In the genomic region with DNA sequence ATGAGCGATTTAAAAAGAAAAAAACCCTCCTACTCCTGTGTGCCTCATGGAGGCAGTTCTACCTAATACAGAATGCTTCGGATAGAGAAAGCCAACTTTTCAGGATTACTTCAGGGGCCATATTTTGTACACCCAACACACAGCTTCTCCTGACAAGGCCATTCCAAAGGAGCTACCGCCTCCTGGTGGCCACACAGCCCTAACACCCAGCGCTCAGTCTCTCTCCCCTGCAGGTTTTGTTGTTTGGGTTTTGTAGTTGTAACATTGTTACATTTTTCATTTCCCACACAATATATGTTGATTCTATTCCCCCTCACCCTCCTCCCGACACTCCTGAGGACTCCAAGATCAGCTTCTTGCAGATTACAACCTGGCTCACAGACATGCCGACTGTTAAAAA, we compare ENCODE assay signal across 10 mouse cellular contexts. TPM values are rescaled to one million over a fixed set of nuclear protein-coding genes. Genes with fewer than 3 reads are reported as not detected.
A peak's percentile ranks its signal among the peaks of the same experiment; 100 is the strongest.
DNase-seq lines count a peak whose midpoint lies in the region; ATAC-seq and TF ChIP-seq lines count a peak whose summit lies in the region.
"Had no signal": no experiment of that assay in that cellular context is flagged by ENCODE, and none has a peak within 500 bp of the region (broad histone marks: within the 10 kb centered on the region; RNA-seq: fewer than 3 reads in every experiment).

No protein-coding gene starts in this region.

- DNase-seq in CD4-positive, CD25-positive, alpha-beta regulatory T cell, adult 2 months (ENCODE audit: low read depth, low spot score), result peak; percentile 73
- DNase-seq in kidney, adult 2 months, result peak; percentile 36
- no peak for DNase-seq in kidney, adult 8-10 months
- DNase-seq in cerebellum, postnatal 36 days, result peak; percentile 76 to 80
- DNase-seq in lung, adult 2 months, result peak; percentile 38
- peak; percentile 29 to 45 for DNase-seq in thymus, postnatal 36 days

- H3K9me3 ChIP-seq in E14TG2a.4 (ENCODE audit: low read length), result no peaks in the 10 kb centered on the region

- H3K27ac ChIP-seq in kidney, adult 2 months (ENCODE audit: insufficient read depth, low read depth, low read length), result no peak overlapping the region

- H3K36me3 ChIP-seq in kidney, adult 2 months (ENCODE audit: control insufficient read depth, insufficient read depth, low read length), result no peaks in the 10 kb centered on the region
- peaks cover 4% of the 10 kb centered on the region for H3K36me3 ChIP-seq in E14TG2a.4 (ENCODE audit: insufficient read depth, low read length)

- peaks cover 4% of the 10 kb centered on the region; the same call in 1 of the 2 replicates for H3K4me1 ChIP-seq in kidney, adult 2 months (ENCODE audit: control insufficient read depth, insufficient read depth, low read length)
- peaks cover 56% of the 10 kb centered on the region for H3K4me1 ChIP-seq in E14TG2a.4 (replicated peaks; ENCODE audit: low read depth, low read length)
- peaks cover 6% of the 10 kb centered on the region for H3K4me1 ChIP-seq in lung, adult 2 months (ENCODE audit: control insufficient read depth, insufficient read depth, low read length)

- 36% methylated on average over 6 of the region's 6 CpGs for WGBS in kidney, adult 2 months
- WGBS in lung, adult 2 months, result 24% methylated on average over 6 of the region's 6 CpGs

- no peaks in the 10 kb centered on the region for H3K27me3 ChIP-seq in kidney, adult 2 months (replicated peaks; ENCODE audit: control insufficient read depth, insufficient read depth, low read length)
- H3K27me3 ChIP-seq in E14TG2a.4 (ENCODE audit: insufficient read depth, low read length), result no peaks in the 10 kb centered on the region

- no peak for TF ChIP-seq POLR2A in kidney, adult 2 months (IDR thresholded peaks at IDR 0.05; ENCODE audit: low read depth, low read length)
- TF ChIP-seq POLR2A in lung, adult 2 months (IDR thresholded peaks at IDR 0.05; ENCODE audit: borderline replicate concordance, extremely low read depth, low read depth, low read length), result no peak

- ATAC-seq in CD4-positive, CD25-positive, alpha-beta regulatory T cell, adult 4 months, result no peak

- H3K4me3 ChIP-seq in kidney, adult 2 months (ENCODE audit: insufficient read depth, low read depth, low read length), result no peak overlapping the region
- no peak overlapping the region for H3K4me3 ChIP-seq in E14TG2a.4 (replicated peaks; ENCODE audit: low read length)
- H3K4me3 ChIP-seq in lung, adult 2 months (replicated peaks; ENCODE audit: extremely low read depth, low read depth, low read length), result no peak overlapping the region

- TF ChIP-seq CTCF in kidney, adult 2 months (conservative IDR thresholded peaks at IDR 0.05; ENCODE audit: insufficient read depth, insufficient read length, low read depth, low read length), result peak; percentile 69
- TF ChIP-seq CTCF in E14TG2a.4 (conservative IDR thresholded peaks at IDR 0.05; ENCODE audit: low read length), result peak; percentile 90
- peak; percentile 80 for TF ChIP-seq CTCF in lung, adult 2 months (IDR thresholded peaks at IDR 0.05; ENCODE audit: insufficient read depth, low read length)

RNA-seq across cellular contexts. Expression of a gene that starts 3.4 kb away (rescaled TPM):
- polyA plus RNA-seq in CD4-positive, CD25-positive, alpha-beta regulatory T cell, adult 4 months (2017; shearing (Covaris generic)), result 1 to 10 TPM; 3.9 to 8.6 TPM
- 6.7 and 7.1 TPM in 2 replicates for polyA plus RNA-seq in kidney, adult 2 months (2012; rRNA removed)
- 10.6 and 10.7 TPM in 2 replicates for polyA plus RNA-seq in lung, adult 2 months (2012; rRNA removed)

RNA-seq across cellular contexts. Expression of a gene that starts 7.6 kb away (rescaled TPM):
- polyA plus RNA-seq in CD4-positive, CD25-positive, alpha-beta regulatory T cell, adult 4 months (2017; shearing (Covaris generic)), result not detected
- not detected in 2 replicates for polyA plus RNA-seq in kidney, adult 2 months (2012; rRNA removed)
- polyA plus RNA-seq in lung, adult 2 months (2012; rRNA removed), result not detected in 2 replicates
- polyA plus RNA-seq: liver, embryonic 16.5 days; stomach, embryonic 14.5 days had no signal

RNA-seq across cellular contexts. Expression of a gene that starts 40.1 kb away (rescaled TPM):
- 10 to 100 TPM; 13.6 to 15.4 TPM for polyA plus RNA-seq in CD4-positive, CD25-positive, alpha-beta regulatory T cell, adult 4 months (2017; shearing (Covaris generic))
- polyA plus RNA-seq in kidney, adult 2 months (2012; rRNA removed), result 13.4 TPM in 2 replicates
- polyA plus RNA-seq in lung, adult 2 months (2012; rRNA removed), result 20.2 and 24.2 TPM in 2 replicates

RNA-seq across cellular contexts. Expression of a gene that starts 40.4 kb away (rescaled TPM):
- 10 to 100 TPM in 1 of 2 experiments, 1 to 10 TPM in 1; 7.1 to 10.8 TPM for polyA plus RNA-seq in CD4-positive, CD25-positive, alpha-beta regulatory T cell, adult 4 months (2017; shearing (Covaris generic))
- polyA plus RNA-seq in kidney, adult 2 months (2012; rRNA removed), result 355 and 370 TPM in 2 replicates
- polyA plus RNA-seq in lung, adult 2 months (2012; rRNA removed), result 115 and 118 TPM in 2 replicates

Comparison
In these comparisons a context has a peak if more than half of its experiments do, and no peak if none do; other contexts are left out.
1. DNase-seq: peak in CD4-positive, CD25-positive, alpha-beta regulatory T cell, adult 2 months (single experiment), kidney, adult 2 months (single experiment), cerebellum, postnatal 36 days (2 of 2), lung, adult 2 months (single experiment) and thymus, postnatal 36 days (2 of 2); none in kidney, adult 8-10 months (0 of 2).
2. Peak in every context shown above with its lines, with median percentiles within 50 percentile points of each other: CTCF ChIP-seq.